Mouse (Mus musculus): ENCODE measurements around the gene Olfr205. TPM values are rescaled to one million over a fixed set of nuclear protein-coding genes. Genes with fewer than 3 reads are reported as not detected.

Olfr205 gene
- polyA plus RNA-seq (2012): not detected in 2 replicates

DNA sequence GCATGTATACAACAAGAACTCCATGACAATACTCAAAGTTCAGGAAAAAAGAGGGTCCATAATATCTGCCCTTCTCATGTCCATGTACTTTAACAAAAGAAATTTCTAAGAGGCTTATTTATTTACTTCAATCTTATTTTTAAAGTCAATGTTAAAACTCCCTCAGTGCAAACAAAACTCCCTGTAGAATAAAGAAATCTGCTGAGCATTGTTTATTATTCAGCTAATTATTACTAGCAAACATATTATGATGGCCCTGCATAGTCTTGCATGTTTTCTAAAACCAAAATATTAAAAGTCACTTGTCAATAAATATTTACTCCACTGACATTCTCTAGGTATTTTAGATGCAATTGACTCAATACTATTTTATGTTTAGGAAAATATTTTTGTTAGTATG is at the start of gene Olfr205:
Olfr205 (minus strand) TSS at position 101 of the 400 bp plus-strand sequence.

GRCm38 (mm10) chr16:59363893-59364292 is 33.0 kb upstream of the Olfr205 start, which contains the start of gene Olfr209:
Gene Olfr209, minus strand, starts transcription at chr16:59363993.

GRCm38 (mm10) chr16:59349146-59349545 is 18.2 kb upstream of the Olfr205 start, which contains the start of gene Olfr206:
Gene Olfr206, minus strand, starts transcription at chr16:59349246.

GRCm38 (mm10) chr16:59318148-59318547 is 12.8 kb downstream of the Olfr205 start, which contains the start of gene Olfr204:
Gene Olfr204, minus strand, starts transcription at chr16:59318248.

DNA sequence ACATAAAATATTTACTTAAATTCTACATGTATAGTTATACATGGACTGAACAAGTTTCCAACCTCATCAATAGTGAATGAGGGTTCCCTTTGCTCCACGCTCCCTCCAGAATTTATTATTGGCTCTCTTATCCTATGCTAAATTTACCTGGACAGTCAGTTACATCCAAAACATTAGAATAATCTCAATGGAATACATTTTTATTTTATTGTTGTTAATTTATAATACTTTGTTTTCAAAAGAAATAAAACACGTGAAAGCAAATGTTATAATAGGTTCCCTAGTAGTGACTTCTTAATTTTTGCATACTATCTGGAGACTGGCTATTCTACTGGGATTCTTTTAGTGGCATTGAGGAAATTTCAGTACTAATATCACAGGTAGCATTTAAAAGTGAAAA is 32.4 kb downstream of the Olfr205 start, which contains the start of gene Olfr203:
Olfr203 (plus strand) TSS at position 301 of the 400 bp plus-strand sequence.

DNA sequence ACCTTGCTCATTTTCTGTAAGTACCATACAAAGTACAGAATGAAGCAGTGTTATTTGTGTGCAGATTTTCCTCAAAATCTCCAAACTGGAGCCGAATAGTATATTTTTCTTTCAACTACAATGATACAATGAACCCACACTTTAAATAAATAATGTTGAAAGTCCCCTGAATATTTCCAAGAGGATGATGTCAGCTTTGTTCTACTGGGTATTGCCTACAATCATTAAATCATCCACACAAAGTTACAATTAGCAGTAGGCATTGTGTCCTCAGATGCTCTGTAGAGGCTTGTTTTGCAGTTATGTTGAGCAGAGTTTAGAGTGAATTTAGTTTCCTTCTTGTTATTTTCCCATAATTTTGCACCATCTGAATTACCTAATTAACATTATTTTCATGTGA is 44.2 kb downstream of the Olfr205 start, which contains the start of gene Olfr202:
Olfr202 (minus strand) TSS at position 101 of the 400 bp plus-strand sequence.

Other genes starting within 250 kb of the Olfr205 start
- gene Olfr191, start 241.3 kb downstream of the Olfr205 start, polyA plus RNA-seq (2012): not detected in 2 replicates
- gene Olfr193, start 219.3 kb downstream of the Olfr205 start, polyA plus RNA-seq (2012): not detected in 2 replicates
- not detected in 2 replicates for gene Olfr194, start 210.1 kb downstream of the Olfr205 start, polyA plus RNA-seq (2012)
- not detected in 2 replicates for gene Olfr195, start 184.1 kb downstream of the Olfr205 start, polyA plus RNA-seq (2012)
- not detected in 2 replicates for gene Olfr196, start 160.7 kb downstream of the Olfr205 start, polyA plus RNA-seq (2012)
- not detected in 2 replicates for gene Olfr198, start 127.6 kb downstream of the Olfr205 start, polyA plus RNA-seq (2012)
- not detected in 2 replicates for gene Olfr199, start 111.4 kb downstream of the Olfr205 start, polyA plus RNA-seq (2012)
- not detected in 2 replicates for gene Olfr201, start 58.5 kb downstream of the Olfr205 start, polyA plus RNA-seq (2012)
- gene Olfr202, start 44.3 kb downstream of the Olfr205 start, polyA plus RNA-seq (2012): not detected in 2 replicates
- gene Olfr203, start 32.3 kb downstream of the Olfr205 start, polyA plus RNA-seq (2012): not detected in 2 replicates
- 0.02 TPM in 1 of 2 replicates, not detected in the other for gene Olfr204, start 12.9 kb downstream of the Olfr205 start, polyA plus RNA-seq (2012)
- gene Olfr206, start 18.1 kb upstream of the Olfr205 start, polyA plus RNA-seq (2012): not detected in 2 replicates
- gene Olfr209, start 32.9 kb upstream of the Olfr205 start, polyA plus RNA-seq (2012): not detected in 2 replicates
- not detected in 2 replicates for gene Gabrr3, start 76.2 kb upstream of the Olfr205 start, polyA plus RNA-seq (2012)
- 7.3 and 8.0 TPM in 2 replicates for gene Riox2, start 140.6 kb upstream of the Olfr205 start, polyA plus RNA-seq (2012)

Measured in megakaryocyte-erythroid progenitor cell, adult 5 weeks (primary cell).